Mouse (Mus musculus): ENCODE data around the gene Isx. TPM values are rescaled to one million over a fixed set of nuclear protein-coding genes. Genes with fewer than 3 reads are reported as not detected.

Isx gene
- polyA plus RNA-seq, 1 experiment, result 0.08 TPM

- Histone ChIP-seq H3K27me3 (ENCODE audit: control insufficient read depth, insufficient read depth, low read length) (no peaks in the 10 kb centered on the region), H3K4me3 (ENCODE audit: control insufficient read depth, insufficient read depth, low read length) (no peak overlapping the region), H3K4me1 (replicated peaks; ENCODE audit: control insufficient read depth, insufficient read depth, low read length) (no peaks in the 10 kb centered on the region), H3K36me3 (ENCODE audit: control insufficient read depth, insufficient read depth, low read length) (no peaks in the 10 kb centered on the region), H3K27ac (ENCODE audit: control insufficient read depth, insufficient read depth, low read length) (no peak overlapping the region)
- DNase-seq, result peak; percentile 16
- TF ChIP-seq CTCF (IDR thresholded peaks at IDR 0.05; ENCODE audit: borderline replicate concordance, control insufficient read depth, extremely low read depth, insufficient read depth, low read length, poor library complexity) (no peak), POLR2A (IDR thresholded peaks at IDR 0.05; ENCODE audit: control insufficient read depth, extremely low read depth, insufficient read depth, low read length, poor library complexity) (no peak)
- WGBS, result 31% methylated on average over 6 of the region's 6 CpGs
Observed at GRCm38 (mm10) chr8:74935308-74935707, 62.3 kb downstream of the Isx start.

DNA sequence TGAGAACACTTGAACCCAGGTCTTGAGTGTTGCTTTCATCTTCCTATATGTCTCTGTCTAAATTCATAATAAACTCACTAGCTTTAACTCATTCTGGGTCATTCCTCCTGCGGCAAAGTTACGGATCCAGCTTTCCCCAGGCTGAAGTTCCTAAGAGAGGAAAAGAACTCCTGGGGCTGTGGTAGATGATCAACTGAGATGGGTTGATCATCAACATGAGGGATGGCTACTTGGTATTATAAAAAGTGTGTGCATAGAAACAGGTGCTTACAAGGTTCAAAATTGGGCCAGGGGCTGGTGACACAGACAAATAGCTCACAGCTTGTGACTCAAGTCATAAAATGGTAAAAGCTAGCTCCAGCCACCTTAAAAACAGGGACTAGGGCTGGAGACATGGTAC lies 63.7 kb downstream of the Isx start:
- 97% methylated on average over 2 of the region's 2 CpGs for WGBS
- TF ChIP-seq CTCF (IDR thresholded peaks at IDR 0.05; ENCODE audit: borderline replicate concordance, control insufficient read depth, extremely low read depth, insufficient read depth, low read length, poor library complexity), result no peak
- no peak for TF ChIP-seq POLR2A (IDR thresholded peaks at IDR 0.05; ENCODE audit: control insufficient read depth, extremely low read depth, insufficient read depth, low read length, poor library complexity)
- H3K27ac ChIP-seq (ENCODE audit: control insufficient read depth, insufficient read depth, low read length), result no peak overlapping the region
- H3K4me1 ChIP-seq (replicated peaks; ENCODE audit: control insufficient read depth, insufficient read depth, low read length), result no peaks in the 10 kb centered on the region
- H3K27me3 ChIP-seq (ENCODE audit: control insufficient read depth, insufficient read depth, low read length), result no peaks in the 10 kb centered on the region
- no peaks in the 10 kb centered on the region for H3K36me3 ChIP-seq (ENCODE audit: control insufficient read depth, insufficient read depth, low read length)
- H3K4me3 ChIP-seq (ENCODE audit: control insufficient read depth, insufficient read depth, low read length), result no peak overlapping the region
- DNase-seq, result no peak

GRCm38 (mm10) chr8:74942056-74942455 lies 69.1 kb downstream of the Isx start:
- Histone ChIP-seq H3K27ac (ENCODE audit: control insufficient read depth, insufficient read depth, low read length) (no peak overlapping the region), H3K27me3 (ENCODE audit: control insufficient read depth, insufficient read depth, low read length) (no peaks in the 10 kb centered on the region), H3K4me1 (replicated peaks; ENCODE audit: control insufficient read depth, insufficient read depth, low read length) (no peaks in the 10 kb centered on the region), H3K4me3 (ENCODE audit: control insufficient read depth, insufficient read depth, low read length) (no peak overlapping the region), H3K36me3 (ENCODE audit: control insufficient read depth, insufficient read depth, low read length) (no peaks in the 10 kb centered on the region)
- WGBS, result 94% methylated on average over 3 of the region's 3 CpGs
- TF ChIP-seq POLR2A (IDR thresholded peaks at IDR 0.05; ENCODE audit: control insufficient read depth, extremely low read depth, insufficient read depth, low read length, poor library complexity) (no peak), CTCF (IDR thresholded peaks at IDR 0.05; ENCODE audit: borderline replicate concordance, control insufficient read depth, extremely low read depth, insufficient read depth, low read length, poor library complexity) (no peak)
- DNase-seq, result no peak

Other genes starting within 250 kb of the Isx start
- 25.6 and 28.7 TPM in 2 replicates for gene Hmgxb4, start 120.2 kb downstream of the Isx start, polyA plus RNA-seq (2012; rRNA removed)
- gene Tom1, start 160.5 kb downstream of the Isx start, polyA plus RNA-seq (2012; rRNA removed), result 31.7 and 41.9 TPM in 2 replicates
- 16.6 and 21.5 TPM in 2 replicates for gene Hmox1, start 220.4 kb downstream of the Isx start, polyA plus RNA-seq (2012; rRNA removed)
- 167 and 212 TPM in 2 replicates for gene Mcm5, start 236.4 kb downstream of the Isx start, polyA plus RNA-seq (2012; rRNA removed)

All from thymus, adult 2 months (tissue).